Mouse (Mus musculus) T-cell, adult 2 months (primary cell): ENCODE results near the gene Dnaaf3.
"Not testable (repeated sequence)": the region's sequence is repeated elsewhere in the genome, so short reads cannot be mapped to it uniquely, and the experiment has no call there.

ENCODE experiments used
- DNase-seq: peaks from one replicate; pipeline ENCODE4 v3.0.0; 2022; ENCODE audit warnings: low spot score

The Dnaaf3 gene

DNA sequence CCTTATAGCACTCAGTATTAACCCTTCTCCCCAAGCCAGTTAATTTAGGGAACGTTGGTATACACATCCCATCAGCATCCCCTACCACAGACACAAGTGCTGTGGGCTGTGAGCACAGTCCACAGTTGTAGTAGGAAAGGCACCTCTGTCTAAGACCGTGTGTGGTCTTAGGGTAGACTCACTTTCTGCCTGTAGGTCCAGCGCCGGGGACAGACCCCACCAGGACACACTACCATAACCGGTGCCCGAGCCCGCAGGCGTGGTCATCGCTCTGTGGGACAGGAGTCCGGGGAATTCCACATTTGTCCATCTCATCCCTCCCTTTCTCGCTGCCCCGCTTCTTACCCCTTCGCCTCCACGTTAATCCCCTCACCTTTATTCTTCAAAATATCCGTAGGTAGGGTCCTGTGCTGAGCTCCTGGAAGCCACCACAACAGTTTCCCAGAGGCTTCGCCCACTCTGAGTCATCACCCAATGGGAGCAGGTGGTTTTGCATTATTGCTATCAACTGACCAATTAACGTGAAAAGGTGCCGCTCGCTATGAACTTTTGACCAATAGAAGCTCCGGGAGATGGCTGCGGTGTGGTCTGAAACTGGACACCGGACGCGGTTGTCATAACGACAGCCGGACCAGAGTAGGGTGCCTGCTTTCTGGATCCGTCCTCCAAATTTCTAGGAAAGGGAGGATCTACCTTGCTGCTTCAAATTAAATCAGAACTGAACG is at the start of gene Dnaaf3:
Gene Dnaaf3 (minus strand): TSS at position 449 of the 725 bp plus-strand sequence.
- DNase-seq = no peak

GRCm38 (mm10) chr7:4581481-4581880 is 49.2 kb upstream of the Dnaaf3 start:
- not testable (repeated sequence) for DNase-seq

DNA sequence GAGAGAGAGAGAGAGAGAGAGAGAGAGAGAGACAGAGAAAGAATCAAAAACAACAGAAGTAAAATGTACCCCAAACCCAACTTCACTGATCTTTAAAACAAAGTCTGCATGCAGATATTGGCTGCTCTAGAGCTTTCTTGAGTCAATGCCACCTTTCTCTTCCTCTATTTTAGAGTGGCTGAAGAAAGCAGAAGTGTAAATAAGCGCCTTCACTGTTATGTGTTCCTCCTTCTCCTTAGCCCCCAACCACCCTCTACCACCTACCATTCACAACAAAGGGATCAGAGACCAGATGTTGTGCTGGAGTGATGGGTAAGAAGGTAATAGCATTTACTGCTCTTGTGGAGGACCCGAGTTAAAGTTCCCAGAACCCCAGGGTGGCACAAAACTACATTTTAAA is 40.1 kb upstream of the Dnaaf3 start:
- DNase-seq = not testable (repeated sequence)

DNA sequence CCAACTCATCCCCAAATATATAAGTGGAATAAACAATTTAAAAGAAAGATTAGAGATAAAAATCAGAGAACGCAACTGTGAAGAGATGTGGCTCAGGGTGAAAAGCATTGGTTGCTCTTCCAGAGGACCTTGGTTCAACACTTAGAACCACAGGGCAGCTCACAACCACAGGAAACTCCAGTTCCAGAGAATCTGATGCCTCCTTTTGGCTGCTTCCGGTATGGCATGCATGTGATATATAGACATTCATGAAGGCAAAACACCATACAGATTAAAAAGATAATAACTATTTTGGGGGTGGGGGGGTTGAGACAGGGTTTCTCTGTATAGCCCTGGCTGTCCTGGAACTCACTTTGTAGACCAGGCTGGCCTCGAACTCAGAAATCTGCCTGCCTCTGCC is 30.4 kb upstream of the Dnaaf3 start:
- DNase-seq = no peak

GRCm38 (mm10) chr7:4557167-4557560 is 24.9 kb upstream of the Dnaaf3 start:
- DNase-seq = no peak

- DNase-seq = peak; percentile 78
Observed at GRCm38 (mm10) chr7:4556256-4557166, 24.3 kb upstream of the Dnaaf3 start.

GRCm38 (mm10) chr7:4547221-4547641 is 15.0 kb upstream of the Dnaaf3 start, which contains the start of gene Syt5:
TSS of gene Syt5 (minus strand) at chr7:4547541.
- DNase-seq = peak; percentile 14

DNA sequence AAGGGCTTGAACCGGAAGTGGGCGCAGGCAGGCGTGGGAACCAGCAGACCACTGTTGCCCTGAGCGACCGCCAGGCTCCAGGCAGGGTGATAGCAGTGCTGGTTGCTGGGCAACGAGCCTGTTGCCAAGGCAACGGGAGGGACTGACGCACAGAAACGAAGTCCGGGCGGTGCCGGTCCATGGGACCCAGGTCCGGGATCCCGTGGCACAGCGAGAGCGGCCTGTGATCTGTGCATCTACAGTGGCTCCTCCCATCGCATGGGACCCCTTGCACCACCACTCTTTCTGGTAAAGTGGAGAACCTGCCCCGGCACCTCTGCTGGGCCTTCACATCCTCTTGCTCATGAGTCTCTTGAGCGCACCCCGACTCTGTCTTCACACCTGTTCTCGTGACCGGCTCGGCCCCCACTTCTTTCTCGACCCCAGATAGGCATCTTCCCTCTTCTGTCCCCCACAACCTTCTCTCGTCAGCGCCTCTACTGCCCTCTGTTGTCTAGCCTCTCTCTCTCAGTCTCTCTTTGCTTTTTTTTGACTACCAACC is 14.4 kb upstream of the Dnaaf3 start:
- DNase-seq = no peak

DNA sequence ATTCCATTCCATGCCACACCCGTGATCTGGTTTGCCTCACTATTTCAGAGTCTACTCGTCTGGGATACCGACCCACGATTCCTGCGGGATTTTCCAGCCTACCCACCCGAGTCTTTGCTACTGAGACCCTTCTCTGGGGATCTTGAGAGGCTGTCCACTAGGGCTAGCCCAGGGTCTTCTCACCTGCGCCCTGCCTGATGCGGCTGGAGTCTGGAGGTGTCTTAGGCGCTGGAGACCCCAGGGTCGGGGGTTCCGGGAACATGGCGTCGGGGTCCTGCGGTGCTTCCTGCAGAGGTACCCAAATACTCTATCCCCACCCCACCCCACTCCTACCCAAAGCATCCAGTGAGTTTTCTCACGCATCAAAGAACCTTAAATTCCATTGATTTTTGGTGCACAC is 13.8 kb upstream of the Dnaaf3 start:
- DNase-seq = no peak

DNA sequence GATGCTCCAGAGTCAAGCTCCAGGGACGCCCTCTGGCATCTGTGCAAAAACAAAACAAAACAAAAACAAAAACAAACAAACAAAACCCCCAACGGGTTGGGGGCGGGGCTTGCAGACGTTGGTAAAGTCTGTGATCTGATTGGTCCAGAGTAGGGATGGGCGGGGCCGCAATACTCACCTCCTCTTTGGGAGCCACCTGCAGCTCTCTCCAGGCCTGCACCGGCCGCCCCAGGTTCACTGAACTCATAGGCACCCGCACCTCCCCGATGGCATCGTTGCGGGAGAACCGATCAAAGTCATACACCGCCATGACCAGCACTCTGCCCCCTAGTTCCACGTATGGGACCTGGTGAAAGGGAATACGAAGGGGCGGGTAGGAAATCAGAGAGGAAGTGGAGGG is 9.8 kb upstream of the Dnaaf3 start:
- no peak for DNase-seq

DNA sequence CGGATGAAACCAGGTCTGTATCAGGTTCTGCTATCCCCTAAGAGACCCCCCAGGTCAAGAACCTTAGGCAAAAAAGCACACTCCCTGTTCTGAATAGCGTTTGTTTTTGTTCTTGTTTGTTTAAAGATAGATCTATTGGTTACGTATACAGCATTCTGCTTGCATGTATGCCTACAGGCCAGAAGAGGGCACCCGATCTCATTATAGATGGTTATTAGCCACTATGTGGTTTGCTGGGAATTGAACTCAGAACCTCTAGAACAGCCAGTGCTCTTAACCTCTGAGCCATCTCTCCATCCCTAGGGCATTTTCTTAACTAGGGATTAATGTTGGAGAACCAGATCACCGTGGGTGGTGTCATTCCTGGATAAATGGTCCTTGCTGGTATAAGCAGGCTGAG is 9.1 kb upstream of the Dnaaf3 start:
- DNase-seq = no peak

DNA sequence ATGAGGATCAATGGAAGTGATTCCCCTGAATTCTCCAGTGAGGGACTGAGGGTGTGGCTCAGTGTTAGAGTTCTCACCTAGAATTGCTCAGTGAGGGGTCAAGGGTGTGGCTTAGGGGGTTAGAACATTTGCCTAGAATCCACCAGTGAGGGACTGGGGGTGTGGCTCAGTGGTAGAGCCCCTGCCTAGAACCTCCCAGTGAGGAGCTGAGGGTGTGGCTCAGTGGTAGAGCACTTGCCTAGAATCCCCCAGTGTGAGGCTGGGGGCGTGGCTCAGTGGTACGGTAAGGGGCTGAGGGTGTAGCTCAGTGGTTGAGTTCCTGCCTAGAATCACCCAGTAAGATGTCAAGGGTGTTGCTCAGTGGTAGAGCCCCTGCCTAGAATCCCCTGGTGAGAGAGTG is 6.8 kb upstream of the Dnaaf3 start:
- DNase-seq = no peak

GRCm38 (mm10) chr7:4537181-4537580 is 4.9 kb upstream of the Dnaaf3 start:
- no peak for DNase-seq

DNA sequence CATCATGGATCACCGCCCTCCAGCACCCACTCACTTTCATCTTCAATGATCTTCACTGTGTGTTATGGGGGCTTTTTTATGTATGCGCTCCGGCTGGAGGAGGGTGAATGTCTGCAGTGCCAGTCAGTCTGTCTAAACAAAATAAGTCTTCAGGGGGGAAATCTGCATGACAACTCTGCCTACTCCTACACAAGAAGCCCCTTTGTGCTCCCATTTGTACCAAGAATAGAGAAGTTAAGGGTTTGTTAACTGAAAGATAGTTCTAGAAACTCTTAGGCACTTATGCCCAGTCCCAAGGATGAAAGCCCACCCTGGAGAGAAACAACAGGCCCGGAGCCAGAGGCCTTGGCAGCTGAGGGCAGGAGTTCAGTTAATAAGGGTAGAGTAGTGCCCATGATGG is 4.1 kb upstream of the Dnaaf3 start:
- no peak for DNase-seq

- not testable (repeated sequence) for DNase-seq
Observed at GRCm38 (mm10) chr7:4530166-4530565, 2.1 kb downstream of the Dnaaf3 start.

DNA sequence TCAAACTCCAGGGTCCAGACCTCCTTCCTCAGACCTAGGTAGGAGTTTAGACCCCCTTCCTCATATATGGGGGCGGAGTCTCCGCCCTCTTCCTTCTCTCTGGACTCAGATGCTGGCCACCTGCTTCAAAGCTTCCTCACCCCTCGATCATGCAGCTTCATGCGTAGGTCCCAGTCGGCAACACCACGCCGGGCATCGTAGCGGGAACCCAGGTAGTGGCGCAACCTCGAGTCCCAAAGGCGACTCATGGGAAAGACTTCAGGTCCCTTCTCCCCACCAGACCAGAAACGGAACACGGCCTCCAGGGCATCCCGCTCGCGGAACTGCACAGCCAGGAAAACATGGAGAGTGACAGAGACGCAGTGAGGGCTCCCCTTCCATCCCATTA is 5.0 kb downstream of the Dnaaf3 start:
- DNase-seq = no peak

- DNase-seq = peak; percentile 75
Observed at GRCm38 (mm10) chr7:4526341-4527301, 5.6 kb downstream of the Dnaaf3 start.

GRCm38 (mm10) chr7:4524212-4524922 is 7.9 kb downstream of the Dnaaf3 start, which contains the start of gene Tnni3:
TSS of gene Tnni3 (minus strand) at chr7:4524229.
- peak; percentile 58 for DNase-seq

- DNase-seq = no peak
Observed at GRCm38 (mm10) chr7:4523205-4524130, 8.8 kb downstream of the Dnaaf3 start.

DNA sequence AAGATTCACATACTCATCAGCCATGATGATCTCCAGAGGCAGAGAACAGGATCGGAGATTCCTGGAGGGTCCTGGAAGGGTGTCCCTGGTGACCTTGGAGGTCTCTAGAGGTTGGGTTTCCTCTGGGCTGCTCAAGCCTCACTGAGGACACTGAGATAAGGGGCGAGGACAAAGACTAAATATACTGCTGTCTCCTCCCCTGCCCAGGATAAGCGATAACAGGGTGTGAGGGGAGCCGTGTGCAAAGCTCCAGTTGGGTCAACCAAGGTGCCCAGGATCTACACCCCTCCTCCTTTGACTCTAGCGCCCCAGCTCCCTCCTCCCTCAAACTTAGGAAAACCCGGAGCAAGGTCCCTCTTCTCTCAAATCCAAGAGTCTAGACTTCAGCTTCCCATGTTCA is 10.0 kb downstream of the Dnaaf3 start:
- DNase-seq = no peak
